Mouse (Mus musculus): Measurements from ENCODE around the gene Ap3s2.

DNA sequence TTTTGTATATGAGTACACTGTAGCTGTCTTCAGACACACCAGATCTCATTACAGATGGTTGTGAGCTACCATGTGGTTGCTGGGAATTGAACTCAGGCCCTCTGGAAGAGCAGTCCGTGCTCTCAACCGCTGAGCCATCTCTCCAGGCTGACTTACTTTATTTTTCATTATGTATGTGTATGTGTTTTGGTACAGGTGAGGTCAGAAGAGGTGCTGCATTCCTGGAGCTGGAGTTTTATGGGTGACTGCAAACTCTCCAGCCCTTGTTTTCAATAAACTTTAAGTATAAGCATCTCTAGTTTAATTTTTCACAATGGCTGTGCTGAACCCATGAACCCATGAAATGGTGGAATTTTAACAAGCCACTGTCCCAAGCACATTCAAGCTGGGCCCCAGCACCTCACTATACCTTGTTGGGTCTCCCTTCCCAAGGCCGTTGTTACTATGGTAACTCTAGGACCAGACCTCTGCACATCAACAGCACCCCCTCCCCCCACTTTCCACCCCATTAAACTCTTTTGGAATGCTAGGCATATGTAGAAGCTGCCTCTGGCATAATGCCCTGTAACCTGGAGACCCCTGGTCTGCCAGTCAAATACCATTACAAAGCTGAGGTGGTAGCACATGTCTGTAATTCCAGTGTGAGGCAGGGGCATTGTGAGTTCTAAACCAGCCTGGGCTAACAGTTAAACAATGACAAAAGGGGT is 54.0 kb downstream of the Ap3s2 start:
- TF ChIP-seq ZC3H11A (IDR thresholded peaks at IDR 0.05; ENCODE audit: borderline replicate concordance, low read depth, low read length): no peak
- TF ChIP-seq ZNF384 (IDR thresholded peaks at IDR 0.05; ENCODE audit: low read depth, low read length): no peak
- TF ChIP-seq HCFC1 (IDR thresholded peaks at IDR 0.05; ENCODE audit: borderline replicate concordance, insufficient read depth, low read length): no peak
